Mouse (Mus musculus) testis, adult 2 months (tissue): ENCODE data around the gene Bhlhe41.

ENCODE experiments used
- CTCF ChIP-seq: fragments of 200-500 bp; IDR thresholded peaks from 2 replicates; pipeline ENCODE4 v1.5.1; 2012; ENCODE audit warnings: low read depth, mild to moderate bottlenecking, inconsistent platforms, low read length, moderate library complexity; ENCODE audit not compliant: control insufficient read depth, insufficient read depth, insufficient replicate concordance
- POLR2A ChIP-seq: fragments of 200-500 bp; IDR thresholded peaks from 2 replicates; pipeline ENCODE4 v1.6.1; 2012; ENCODE audit warnings: low read depth, mild to moderate bottlenecking, inconsistent platforms, low read length, moderate library complexity; ENCODE audit not compliant: control insufficient read depth

DNA sequence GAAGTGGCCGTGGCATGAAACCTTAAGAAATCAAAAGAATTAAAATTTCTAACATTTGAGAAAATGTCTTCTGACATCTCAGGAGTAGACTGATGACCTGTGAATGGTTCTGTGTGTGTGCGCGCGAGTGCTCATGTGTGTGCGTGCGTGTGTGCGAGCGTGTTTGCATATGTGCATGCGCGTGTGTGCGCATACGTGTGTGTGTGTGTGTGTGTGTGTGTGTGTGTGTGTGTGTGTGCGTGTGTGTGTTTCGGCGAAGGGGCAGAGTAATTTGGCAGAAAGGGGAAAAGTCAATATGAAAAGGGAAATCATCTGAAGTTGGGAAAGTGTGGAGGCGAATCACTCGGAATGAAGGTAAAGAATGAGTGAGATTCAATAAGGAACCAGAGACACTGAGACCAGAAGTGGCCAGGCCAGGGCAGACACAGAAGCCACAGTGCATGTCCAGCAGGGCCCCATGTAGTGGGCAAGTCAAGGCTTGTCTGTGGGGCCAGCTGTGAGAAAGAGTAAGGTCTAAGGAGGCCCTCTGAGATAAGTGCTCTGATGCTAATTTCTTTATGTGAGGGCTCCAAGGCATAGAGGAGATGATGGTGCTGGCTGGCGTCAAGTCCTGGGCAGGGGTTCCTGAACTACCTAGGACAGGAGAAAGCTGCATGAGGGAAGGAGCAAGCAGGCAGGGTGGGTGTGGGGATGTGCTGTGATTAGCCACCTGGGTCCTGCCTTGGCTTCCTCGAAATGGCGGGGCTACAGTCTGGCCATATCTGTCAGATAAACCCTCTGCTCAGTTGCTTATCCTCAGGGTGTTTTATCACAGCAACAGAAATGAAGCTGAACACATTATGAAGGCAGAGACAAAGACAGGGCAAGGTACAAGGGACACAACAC, 27.3 kb upstream of the Bhlhe41 start:
- TF ChIP-seq CTCF: no peak
- TF ChIP-seq POLR2A: no peak
